Mouse (Mus musculus): ENCODE measurements at regions not wholly inside any gene's neighbourhood (a gene's known extent, or its start where the extent isn't known, plus 50 kb on each side); places are given as distances from the start of the nearest gene placed in this dataset.

- DNase-seq (ENCODE audit: low spot score), result no peak
Observed at GRCm38 (mm10) chr1:133474546-133474945, 50.4 kb upstream of the Sox13 start.
